Mouse (Mus musculus) MEL (cell line): ENCODE results near the gene Tph2. TPM values are rescaled to one million over a fixed set of nuclear protein-coding genes. Genes with fewer than 3 reads are reported as not detected.
"Not testable (repeated sequence)": the region's sequence is repeated elsewhere in the genome, so short reads cannot be mapped to it uniquely, and the experiment has no call there.

Source experiments
- DNase-seq: peaks from one replicate; pipeline ENCODE4 v3.0.0; 2011; ENCODE audit warnings: low read depth, low spot score
- H3K27ac ChIP-seq: 2 replicates; pipeline ENCODE4 v1.5.1; 2012; ENCODE audit warnings: low read depth, mild to moderate bottlenecking, control low read depth, low read length, moderate library complexity; ENCODE audit not compliant: control insufficient read depth
- H3K27me3 ChIP-seq, 2 experiments: fragments of 150-350 bp in 1 of 2; sonication (generic) in 1 of 2; 2 replicates each; pipeline ENCODE4 v1.6.1; 2012; ENCODE audit warnings: low read length in 2 of 2, mild to moderate bottlenecking in 2 of 2, improper control_type of control experiment in 1 of 2, moderate library complexity in 1 of 2; ENCODE audit not compliant: insufficient read depth in 2 of 2, control insufficient read depth in 1 of 2
- H3K36me3 ChIP-seq, 2 experiments: 2 replicates each; pipeline ENCODE4 v1.6.1; 2012 to 2014; ENCODE audit warnings: low read length in 2 of 2, improper control_type of control experiment in 1 of 2, inconsistent platforms in 1 of 2, mild to moderate bottlenecking in 1 of 2; ENCODE audit not compliant: insufficient read depth in 2 of 2, control insufficient read depth in 1 of 2
- H3K4me1 ChIP-seq, 2 experiments: fragments of 150-350 bp in 1 of 2; sonication (generic) in 1 of 2; 2 replicates each; pipeline ENCODE4 v1.6.1; 2012; ENCODE audit warnings: low read length in 2 of 2, improper control_type of control experiment in 1 of 2, mild to moderate bottlenecking in 1 of 2; ENCODE audit not compliant: insufficient read depth in 2 of 2, control insufficient read depth in 1 of 2
- H3K4me3 ChIP-seq, 2 experiments: fragments of 150-350 bp in 1 of 2; sonication (generic) in 1 of 2; 2 replicates each; pipeline ENCODE4 v1.5.1; 2012; ENCODE audit warnings: low read depth in 2 of 2, low read length in 2 of 2, mild to moderate bottlenecking in 2 of 2, moderate library complexity in 2 of 2, control low read depth in 1 of 2, improper control_type of control experiment in 1 of 2; ENCODE audit not compliant: control insufficient read depth in 1 of 2, insufficient read depth in 1 of 2
- H3K79me2 ChIP-seq: 2 replicates; pipeline ENCODE4 v1.6.1; 2012; ENCODE audit warnings: mild to moderate bottlenecking, low read length, moderate library complexity; ENCODE audit not compliant: control insufficient read depth, poor library complexity, insufficient read depth
- H3K9ac ChIP-seq: 2 replicates; pipeline ENCODE4 v1.6.1; 2012; ENCODE audit warnings: low read depth, mild to moderate bottlenecking, control low read depth, low read length, moderate library complexity; ENCODE audit not compliant: control insufficient read depth, poor library complexity, severe bottlenecking
- H3K9me3 ChIP-seq: fragments of 150-350 bp; sonication (generic); replicated peaks from 2 replicates; pipeline ENCODE4 v1.6.1; 2012; ENCODE audit warnings: mild to moderate bottlenecking, low read length, improper control_type of control experiment, moderate library complexity; ENCODE audit not compliant: insufficient read depth
- CHD1 ChIP-seq: IDR thresholded peaks from 2 replicates; pipeline ENCODE4 v1.6.1; 2012; ENCODE audit warnings: low read depth, mild to moderate bottlenecking, inconsistent platforms, low read length, improper control_type of control experiment
- CTCF ChIP-seq, 3 experiments: IDR thresholded peaks in 2 of 3; conservative IDR thresholded peaks in 1 of 3; 2 replicates each; pipeline ENCODE4 v1.5.1; 2011 to 2012; ENCODE audit warnings: low read length in 3 of 3, low read depth in 2 of 3, mild to moderate bottlenecking in 2 of 3, improper control_type of control experiment in 1 of 3, inconsistent platforms in 1 of 3, mixed read lengths in 1 of 3, moderate library complexity in 1 of 3; ENCODE audit not compliant: control insufficient read depth in 1 of 3, insufficient read depth in 1 of 3, poor library complexity in 1 of 3, severe bottlenecking in 1 of 3
- ELF1 ChIP-seq: IDR thresholded peaks from 2 replicates; pipeline ENCODE4 v1.6.1; 2014; ENCODE audit warnings: low read depth, mild to moderate bottlenecking, inconsistent platforms, low read length, improper control_type of control experiment, moderate library complexity
- ETS1 ChIP-seq: IDR thresholded peaks from 2 replicates; pipeline ENCODE4 v1.6.1; 2012; ENCODE audit warnings: low read depth, mild to moderate bottlenecking, inconsistent platforms, low read length, improper control_type of control experiment, moderate library complexity
- GATA1 ChIP-seq: IDR thresholded peaks from 2 replicates; pipeline ENCODE4 v1.6.1; 2011; ENCODE audit warnings: low read depth, low read length, improper control_type of control experiment
- JUND ChIP-seq: IDR thresholded peaks from 2 replicates; pipeline ENCODE4 v1.6.1; 2011; ENCODE audit warnings: low read depth, mild to moderate bottlenecking, improper control_type of control experiment, low read length
- MAZ ChIP-seq: IDR thresholded peaks from 2 replicates; pipeline ENCODE4 v1.6.1; 2012; ENCODE audit warnings: low read depth, mild to moderate bottlenecking, inconsistent platforms, low read length, improper control_type of control experiment
- MEF2A ChIP-seq: IDR thresholded peaks from 2 replicates; pipeline ENCODE4 v1.6.1; 2014; ENCODE audit warnings: low read depth, mild to moderate bottlenecking, inconsistent platforms, low read length, improper control_type of control experiment; ENCODE audit not compliant: poor library complexity, insufficient replicate concordance, severe bottlenecking; ENCODE audit errors: extremely low read depth
- MYC ChIP-seq: IDR thresholded peaks from 2 replicates; pipeline ENCODE4 v1.6.1; 2011; ENCODE audit warnings: low read depth, mild to moderate bottlenecking, low read length, improper control_type of control experiment, moderate library complexity
- NRF1 ChIP-seq: IDR thresholded peaks from 2 replicates; pipeline ENCODE4 v1.6.1; 2014; ENCODE audit warnings: low read depth, mild to moderate bottlenecking, inconsistent platforms, low read length, improper control_type of control experiment, moderate library complexity; ENCODE audit not compliant: poor library complexity, insufficient read depth, severe bottlenecking
- POLR2AphosphoS5 ChIP-seq: IDR thresholded peaks from 2 replicates; pipeline ENCODE4 v1.6.1; 2012; ENCODE audit warnings: low read depth, borderline replicate concordance, mild to moderate bottlenecking, inconsistent platforms, low read length, moderate library complexity, mixed read lengths
- RAD21 ChIP-seq: IDR thresholded peaks from 2 replicates; pipeline ENCODE4 v1.6.1; 2011; ENCODE audit warnings: mild to moderate bottlenecking, low read depth, low read length, improper control_type of control experiment
- SIN3A ChIP-seq: IDR thresholded peaks from 2 replicates; pipeline ENCODE4 v1.6.1; 2012; ENCODE audit warnings: low read length, improper control_type of control experiment, inconsistent platforms
- SMC3 ChIP-seq: IDR thresholded peaks from 2 replicates; pipeline ENCODE4 v1.6.1; 2011; ENCODE audit warnings: low read depth, low read length, improper control_type of control experiment
- TBP ChIP-seq: IDR thresholded peaks from 2 replicates; pipeline ENCODE4 v1.8.0; 2011; ENCODE audit warnings: low read depth, low read length, improper control_type of control experiment
- USF1 ChIP-seq: IDR thresholded peaks from 2 replicates; pipeline ENCODE4 v1.6.1; 2014; ENCODE audit warnings: low read depth, mild to moderate bottlenecking, inconsistent platforms, low read length, improper control_type of control experiment, moderate library complexity
- USF2 ChIP-seq, 2 experiments: IDR thresholded peaks; 2 replicates each; pipeline ENCODE4 v1.6.1; 2011 to 2012; ENCODE audit warnings: improper control_type of control experiment in 2 of 2, low read length in 2 of 2, borderline replicate concordance in 1 of 2, inconsistent platforms in 1 of 2, low read depth in 1 of 2, mild to moderate bottlenecking in 1 of 2; ENCODE audit not compliant: insufficient read depth in 1 of 2
- ZNF384 ChIP-seq: IDR thresholded peaks from 2 replicates; pipeline ENCODE4 v1.6.1; 2012; ENCODE audit warnings: low read depth, mild to moderate bottlenecking, inconsistent platforms, low read length, improper control_type of control experiment
- polyA plus RNA-seq, 2 experiments: library from polyadenylated mRNA; stranded (reverse) in 1 of 2; unstranded in 1 of 2; fragments of >175 nt in 1 of 2; fragments of >200 nt in 1 of 2; gene quantifications; 2 replicates each; pipeline versions ENCODE4 v1.2.1 to v1.2.4; 2012; ENCODE audit warnings: low replicate concordance in 2 of 2, low read depth in 1 of 2; ENCODE audit not compliant: insufficient read length in 2 of 2, insufficient read depth in 1 of 2, missing spikeins in 1 of 2
- total RNA-seq: library from RNA; depleted of rRNA; stranded (reverse); fragments of 300-350 nt; gene quantifications from 2 replicates; pipeline ENCODE4 v1.2.3, GENCODE M21; 2012

The Tph2 gene
- total and polyA plus RNA-seq, 3 experiments = not detected

DNA sequence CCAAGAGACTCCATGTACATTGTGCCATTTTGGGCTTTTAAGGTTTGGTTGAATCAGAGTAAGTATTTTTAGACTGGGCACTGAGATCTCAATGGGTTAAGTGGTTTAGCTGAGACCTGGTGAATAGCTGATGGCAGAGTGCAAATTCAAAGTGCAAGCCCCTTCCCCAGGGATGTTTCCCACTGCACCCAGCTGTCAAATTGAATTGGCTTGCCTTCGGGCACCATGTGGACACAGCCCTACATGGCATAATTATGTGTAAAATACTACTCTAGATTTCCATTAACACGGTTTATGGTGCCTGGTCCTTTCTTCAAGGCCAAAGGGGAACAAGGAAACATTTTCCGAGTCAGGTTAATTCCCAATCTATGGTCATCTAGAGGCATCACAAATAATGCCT, 3.8 kb downstream of the Tph2 start:
- H3K4me1 ChIP-seq = no peaks in the 10 kb centered on the region
- no peaks in the 10 kb centered on the region for H3K79me2 ChIP-seq
- no peaks in the 10 kb centered on the region for H3K36me3 ChIP-seq
- no peaks in the 10 kb centered on the region for H3K9me3 ChIP-seq
- H3K27ac ChIP-seq = no peak overlapping the region
- H3K4me3 ChIP-seq = no peak overlapping the region
- no peak overlapping the region for H3K9ac ChIP-seq
- no peak for TF ChIP-seq ELF1
- TF ChIP-seq ZNF384 = no peak
- TF ChIP-seq CHD1 = no peak
- no peak for TF ChIP-seq USF2 (IDR thresholded peaks at IDR 0.05; ENCODE audit: borderline replicate concordance in 1 of 2, insufficient read depth in 1 of 2, low read depth in 1 of 2, low read length in 2 of 2)
- no peak for TF ChIP-seq MAZ
- no peak for DNase-seq
- no peaks in the 10 kb centered on the region for H3K27me3 ChIP-seq

GRCm38 (mm10) chr10:115178019-115178418, 6.8 kb downstream of the Tph2 start:
- not testable (repeated sequence) for H3K27ac ChIP-seq, H3K4me1 ChIP-seq, H3K36me3 ChIP-seq, H3K9me3 ChIP-seq, H3K4me3 ChIP-seq, H3K9ac ChIP-seq, H3K79me2 ChIP-seq
- peak; percentile 64 for DNase-seq
- TF ChIP-seq RAD21 = peak; percentile 31
- TF ChIP-seq CTCF (IDR thresholded peaks at IDR 0.05 in 2 of 3, conservative IDR thresholded peaks at IDR 0.05 in 1 of 3; ENCODE audit: control insufficient read depth in 1 of 3, insufficient read depth in 1 of 3, low read depth in 2 of 3, low read length in 3 of 3, poor library complexity in 1 of 3, severe bottlenecking in 1 of 3) = peak; percentile 27 to 64 (median 39)
- TF ChIP-seq MYC = peak; percentile 62; the same call in 1 of the 2 replicates
- peak; percentile 59; the same call in 1 of the 2 replicates for TF ChIP-seq ETS1
- peak; percentile 46 for TF ChIP-seq SMC3
- 0 out of 2 replicates have a peak, but pooled peaks have one; percentile 38 for TF ChIP-seq TBP
- TF ChIP-seq, all 39 proteins: peak for 6; not testable (repeated sequence) for 33
- not testable (repeated sequence) for H3K27me3 ChIP-seq

GRCm38 (mm10) chr10:115175591-115175991, 9.2 kb downstream of the Tph2 start:
- H3K4me3 ChIP-seq = no peak overlapping the region
- no peak overlapping the region for H3K27ac ChIP-seq
- H3K79me2 ChIP-seq = no peaks in the 10 kb centered on the region
- TF ChIP-seq ZNF384 (no peak), RAD21 (no peak), NRF1 (no peak), SIN3A (no peak), GATA1 (no peak), ETS1 (no peak), USF1 (no peak), JUND (no peak), POLR2AphosphoS5 (no peak), MEF2A (no peak)
- TF ChIP-seq, all 39 proteins: peak for 0
- H3K9ac ChIP-seq = no peak overlapping the region
- H3K9me3 ChIP-seq = no peaks in the 10 kb centered on the region
- DNase-seq = no peak
- H3K36me3 ChIP-seq = peaks cover 0 to 10% of the 10 kb centered on the region in 2 experiments; a peak in 2 of 4 replicates
- no peaks in the 10 kb centered on the region for H3K27me3 ChIP-seq
- peaks cover 0 to 13% of the 10 kb centered on the region in 2 experiments; a peak in 2 of 4 replicates for H3K4me1 ChIP-seq
